Mouse (Mus musculus) midbrain, embryonic 16.5 days (tissue): ENCODE data around the gene Krt36. TPM values are rescaled to one million over a fixed set of nuclear protein-coding genes. Genes with fewer than 3 reads are reported as not detected.

ENCODE experiments used
- ATAC-seq: fragments of 200-750 bp; cut with Nextera tagmentation; 2 replicates; pipeline ENCODE4 v1.8.0; 2017; ENCODE audit warnings: moderate TSS enrichment
- H3K27ac ChIP-seq: fragments of 300-500 bp; sonication (generic); 2 replicates; pipeline ENCODE4 v1.5.1; 2014; ENCODE audit warnings: mild to moderate bottlenecking, low read length, mixed read lengths
- H3K27me3 ChIP-seq: fragments of 300-500 bp; sonication (generic); 2 replicates; pipeline ENCODE4 v1.6.1; 2014; ENCODE audit warnings: low read depth, low read length, mixed read lengths; ENCODE audit not compliant: control insufficient read depth, insufficient read depth
- H3K36me3 ChIP-seq: fragments of 300-500 bp; sonication (generic); 2 replicates; pipeline ENCODE4 v1.6.1; 2014; ENCODE audit warnings: mild to moderate bottlenecking, low read length, moderate library complexity, mixed read lengths; ENCODE audit not compliant: control insufficient read depth, insufficient read depth
- H3K4me1 ChIP-seq: fragments of 300-500 bp; sonication (generic); 2 replicates; pipeline ENCODE4 v1.6.1; 2014; ENCODE audit warnings: mild to moderate bottlenecking, low read length, mixed read lengths; ENCODE audit not compliant: control insufficient read depth, insufficient read depth
- H3K4me2 ChIP-seq: fragments of 300-500 bp; sonication (generic); 2 replicates; pipeline ENCODE4 v1.6.1; 2014; ENCODE audit warnings: mild to moderate bottlenecking, low read length, mixed read lengths
- H3K4me3 ChIP-seq: fragments of 300-500 bp; sonication (generic); 2 replicates; pipeline ENCODE4 v1.5.1; 2014; ENCODE audit warnings: low read depth, mild to moderate bottlenecking, low read length, moderate library complexity, mixed read lengths
- H3K9ac ChIP-seq: fragments of 300-500 bp; sonication (generic); 2 replicates; pipeline ENCODE4 v1.6.1; 2014; ENCODE audit warnings: low read depth, low read length, mixed read lengths
- H3K9me3 ChIP-seq: fragments of 300-500 bp; sonication (generic); replicated peaks from 2 replicates; pipeline ENCODE4 v1.6.1; 2014; ENCODE audit warnings: mild to moderate bottlenecking, low read length, mixed read lengths; ENCODE audit not compliant: control insufficient read depth, poor library complexity, severe bottlenecking
- WGBS: fragments of 180-500 bp; shearing (Covaris S2); extraction: QIAGEN DNeasy Blood & Tissue Kit; methylation state at CpG from one replicate; pipeline ENCODE4 v1.1.7; 2014; 5-methylcytosine and 5-hydroxymethylcytosine counted together
- polyA plus RNA-seq: library from polyadenylated mRNA; unstranded; fragments of >200 nt; fragmentation: Nextera tagmentation; extraction: Ambion mirVana; gene quantifications from 2 replicates; pipeline ENCODE4 v1.2.1, GENCODE M21; 2015

The Krt36 gene
- polyA plus RNA-seq, 1 experiment from 2014 or later, result not detected

DNA sequence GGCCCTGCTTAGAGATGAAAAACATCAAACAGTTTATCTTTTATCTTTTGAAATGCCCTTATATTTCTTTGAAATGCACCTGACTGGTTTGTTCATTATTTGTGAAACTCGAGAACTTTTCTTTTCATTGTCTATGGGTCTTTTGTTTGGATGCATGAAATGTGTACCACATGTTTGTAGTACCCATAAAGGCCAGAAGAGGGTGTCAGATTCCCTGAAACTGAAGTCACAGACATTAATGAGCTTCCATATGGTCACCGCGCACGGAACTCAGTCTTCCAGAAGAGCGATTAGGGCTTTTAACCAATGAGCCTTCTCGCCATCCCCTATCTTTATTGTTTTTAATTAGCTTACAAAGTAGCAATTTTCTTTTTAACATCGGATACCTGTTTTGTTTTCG lies 46.6 kb downstream of the Krt36 start:
- H3K4me1 ChIP-seq, result no peaks in the 10 kb centered on the region
- H3K36me3 ChIP-seq, result no peaks in the 10 kb centered on the region
- no peak overlapping the region for H3K27ac ChIP-seq
- ATAC-seq, result no peak
- H3K9ac ChIP-seq, result no peak overlapping the region
- H3K4me3 ChIP-seq, result no peak overlapping the region
- H3K4me2 ChIP-seq, result no peak overlapping the region
- 72% methylated on average over 8 of the region's 8 CpGs for WGBS
- H3K9me3 ChIP-seq, result no peaks in the 10 kb centered on the region
- H3K27me3 ChIP-seq, result no peaks in the 10 kb centered on the region

DNA sequence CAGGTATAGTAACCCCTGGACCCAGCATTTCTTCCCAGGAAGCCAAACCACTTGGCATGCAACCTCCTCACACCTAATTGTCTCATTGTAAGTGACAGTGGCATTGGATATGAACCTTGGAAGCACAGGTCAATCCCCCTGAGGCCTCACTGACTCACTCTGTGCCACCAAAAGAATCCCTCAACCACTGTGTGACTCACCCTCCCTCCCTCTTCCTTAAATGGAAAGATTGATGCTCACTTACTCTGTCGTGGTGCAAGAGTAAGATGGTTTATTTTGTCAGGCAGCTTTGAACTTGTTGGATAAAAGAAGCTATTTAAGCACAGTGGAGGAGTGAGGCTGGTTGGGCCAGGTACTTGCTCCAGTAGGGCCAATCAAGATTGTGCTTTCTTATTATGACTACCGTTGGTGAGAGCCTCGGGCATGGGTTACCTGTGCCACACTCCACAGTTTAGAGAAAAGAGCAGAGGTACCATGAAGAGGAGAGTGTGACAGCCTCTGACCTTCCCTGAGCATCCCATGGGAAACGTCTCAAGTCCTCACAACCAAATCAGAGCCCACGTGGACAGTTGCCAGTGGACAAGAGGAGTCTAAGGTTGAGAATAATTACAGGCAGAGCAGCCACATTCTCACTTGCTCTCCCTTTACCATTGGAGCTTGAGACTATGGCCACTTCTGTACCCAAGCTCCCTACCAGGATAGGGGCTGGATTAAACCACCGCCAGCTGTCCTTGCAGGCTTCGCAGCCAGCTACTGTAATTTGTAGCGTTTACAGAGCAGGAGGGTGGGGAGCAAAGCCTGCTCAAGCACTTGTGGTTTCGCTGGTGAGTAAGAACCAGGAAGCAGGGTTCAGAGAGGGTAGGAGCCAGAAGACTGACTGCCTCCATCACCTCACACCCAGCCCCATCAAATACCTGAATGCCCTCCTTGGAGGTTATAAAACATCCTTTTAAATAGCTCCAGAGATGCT lies 49.5 kb downstream of the Krt36 start:
- H3K4me1 ChIP-seq, result no peaks in the 10 kb centered on the region
- no peaks in the 10 kb centered on the region for H3K9me3 ChIP-seq
- H3K27me3 ChIP-seq, result no peaks in the 10 kb centered on the region
- H3K9ac ChIP-seq, result no peak overlapping the region
- no peak overlapping the region for H3K4me2 ChIP-seq
- no peaks in the 10 kb centered on the region for H3K36me3 ChIP-seq
- no peak overlapping the region for H3K27ac ChIP-seq
- ATAC-seq, result no peak
- no peak overlapping the region for H3K4me3 ChIP-seq
- 78% methylated on average over 9 of the region's 9 CpGs for WGBS

Other genes starting within 250 kb of the Krt36 start
- gene Gm11568, start 247.7 kb downstream of the Krt36 start, polyA plus RNA-seq, result not detected in 2 replicates
- not detected in 2 replicates for gene Gm11559, start 241.2 kb downstream of the Krt36 start, polyA plus RNA-seq
- gene Krtap9-1, start 232.2 kb downstream of the Krt36 start, polyA plus RNA-seq, result not detected in 2 replicates
- not detected in 2 replicates for gene Gm11567, start 226.4 kb downstream of the Krt36 start, polyA plus RNA-seq
- gene Krtap31-1, start 197.7 kb downstream of the Krt36 start, polyA plus RNA-seq, result not detected in 2 replicates
- not detected in 2 replicates for gene Gm11565, start 190.9 kb downstream of the Krt36 start, polyA plus RNA-seq
- not detected in 2 replicates for gene Krtap31-2, start 169.3 kb downstream of the Krt36 start, polyA plus RNA-seq
- gene Krtap9-5, start 157.2 kb downstream of the Krt36 start, polyA plus RNA-seq, result not detected in 2 replicates
- not detected in 2 replicates for gene Krtap29-1, start 126.6 kb downstream of the Krt36 start, polyA plus RNA-seq
- gene Krtap16-1, start 119.0 kb downstream of the Krt36 start, polyA plus RNA-seq, result 0.17 TPM in 1 of 2 replicates, not detected in the other
- gene Krtap17-1, start 111.6 kb downstream of the Krt36 start, polyA plus RNA-seq, result 0.84 and 1.4 TPM in 2 replicates
- gene Krt33a, start 89.4 kb downstream of the Krt36 start, polyA plus RNA-seq, result not detected in 2 replicates
- gene Krt33b, start 75.8 kb downstream of the Krt36 start, polyA plus RNA-seq, result 0.11 TPM in 1 of 2 replicates, not detected in the other
- not detected in 2 replicates for gene Krt34, start 64.1 kb downstream of the Krt36 start, polyA plus RNA-seq
- not detected in 2 replicates for gene Krt31, start 55.1 kb downstream of the Krt36 start, polyA plus RNA-seq
- gene Krt32, start 17.4 kb downstream of the Krt36 start, polyA plus RNA-seq, result not detected in 2 replicates
- not detected in 2 replicates for gene Krt35, start 9.4 kb downstream of the Krt36 start, polyA plus RNA-seq
- gene Krt13, start 15.9 kb upstream of the Krt36 start, polyA plus RNA-seq, result 0.11 TPM in 1 of 2 replicates, not detected in the other
- gene Krt15, start 30.3 kb upstream of the Krt36 start, polyA plus RNA-seq, result 0.31 and 0.40 TPM in 2 replicates
- gene Krt19, start 43.0 kb upstream of the Krt36 start, polyA plus RNA-seq, result 2.9 and 3.4 TPM in 2 replicates
- not detected in 2 replicates for gene Krt9, start 87.6 kb upstream of the Krt36 start, polyA plus RNA-seq
- gene Krt14, start 101.9 kb upstream of the Krt36 start, polyA plus RNA-seq, result 0.19 and 0.28 TPM in 2 replicates
- not detected in 2 replicates for gene Krt16, start 143.3 kb upstream of the Krt36 start, polyA plus RNA-seq
- 0.50 TPM in 1 of 2 replicates, not detected in the other for gene Krt17, start 155.4 kb upstream of the Krt36 start, polyA plus RNA-seq
- gene Krt42, start 164.2 kb upstream of the Krt36 start, polyA plus RNA-seq, result 0.20 TPM in 1 of 2 replicates, not detected in the other
- gene Eif1, start 214.3 kb upstream of the Krt36 start, polyA plus RNA-seq, result 1,185 and 1,247 TPM in 2 replicates
- 0.46 and 1.6 TPM in 2 replicates for gene Gast, start 228.8 kb upstream of the Krt36 start, polyA plus RNA-seq